Mouse (Mus musculus) olfactory bulb, adult 2 months (tissue): Measurements from ENCODE around the gene Slit3.

Experiments
- CTCF ChIP-seq: fragments of 200-500 bp; IDR thresholded peaks from 2 replicates; pipeline ENCODE4 v1.5.1; 2012; ENCODE audit warnings: low read depth, mild to moderate bottlenecking, low read length, moderate library complexity; ENCODE audit not compliant: insufficient read depth
- POLR2A ChIP-seq: fragments of 200-500 bp; IDR thresholded peaks from 2 replicates; pipeline ENCODE4 v1.6.1; 2012; ENCODE audit warnings: mild to moderate bottlenecking, low read depth, low read length, moderate library complexity; ENCODE audit not compliant: insufficient read depth

GRCm38 (mm10) chr11:35737262-35737661 lies 616.2 kb downstream of the Slit3 start:
- TF ChIP-seq CTCF: no peak
- TF ChIP-seq POLR2A: no peak
